Mouse (Mus musculus) thymus, postnatal 4 days (tissue): ENCODE measurements around the gene Sdf4.

Source experiments
- DNase-seq: peaks from one replicate; pipeline ENCODE4 v3.0.0; 2021

Gene Sdf4

GRCm38 (mm10) chr4:156058826-156059225 lies 66.2 kb downstream of the Sdf4 start:
- no peak for DNase-seq

- DNase-seq: no peak
Observed at GRCm38 (mm10) chr4:156059261-156059660, 66.6 kb downstream of the Sdf4 start, which contains the start of gene Ttll10. Ttll10 (minus strand) TSS chr4:156059414.

GRCm38 (mm10) chr4:156059713-156060112 lies 67.0 kb downstream of the Sdf4 start:
- DNase-seq: no peak
